Mouse (Mus musculus) thymus, postnatal 14 days (tissue): ENCODE measurements at regions not wholly inside any gene's neighbourhood (a gene's known extent, or its start where the extent isn't known, plus 50 kb on each side); places are given as distances from the start of the nearest gene placed in this dataset.

Source experiments
- DNase-seq: peaks from one replicate; pipeline ENCODE4 v3.0.0; 2021

DNA sequence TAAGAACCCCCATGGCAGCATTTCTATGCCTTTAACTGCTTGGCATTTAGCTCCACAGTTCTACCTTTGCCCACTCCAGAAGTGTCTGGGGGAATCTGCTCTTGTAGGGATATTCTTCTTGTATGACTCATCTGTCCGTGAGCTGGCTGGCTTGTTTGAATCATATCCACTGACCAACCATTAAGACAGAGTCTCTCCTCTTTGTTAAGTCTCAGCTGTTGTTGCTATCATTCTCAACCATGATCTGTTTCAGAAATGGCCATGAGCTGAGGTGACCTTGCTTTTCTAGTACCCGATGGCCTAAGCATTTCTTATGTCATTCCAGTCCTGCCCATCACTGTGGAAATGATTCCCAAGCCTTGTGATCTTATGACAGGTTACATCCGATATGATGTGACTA lies 161.8 kb downstream of the 4930564D02Rik start:
- DNase-seq, result no peak

DNA sequence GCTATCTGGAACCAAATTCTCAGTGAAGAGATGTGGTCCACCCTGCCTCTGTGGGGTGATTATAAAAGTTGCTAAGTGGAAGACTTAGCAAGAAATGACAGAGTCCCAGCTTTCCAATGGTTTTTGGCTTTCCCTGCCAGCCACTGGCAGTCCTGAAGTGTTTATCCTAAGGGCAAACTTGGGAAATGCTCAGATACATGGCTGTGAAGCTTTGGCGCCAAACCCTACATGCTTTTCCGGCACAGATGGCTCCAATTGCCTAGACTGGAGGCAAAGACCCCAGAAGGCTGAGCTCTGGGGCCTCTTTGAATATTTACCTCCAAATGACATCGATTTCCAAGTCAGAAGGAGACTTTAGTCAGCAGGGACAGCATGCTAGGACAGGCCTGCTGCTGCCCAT lies 174.4 kb downstream of the 4930564D02Rik start:
- DNase-seq, result no peak

DNA sequence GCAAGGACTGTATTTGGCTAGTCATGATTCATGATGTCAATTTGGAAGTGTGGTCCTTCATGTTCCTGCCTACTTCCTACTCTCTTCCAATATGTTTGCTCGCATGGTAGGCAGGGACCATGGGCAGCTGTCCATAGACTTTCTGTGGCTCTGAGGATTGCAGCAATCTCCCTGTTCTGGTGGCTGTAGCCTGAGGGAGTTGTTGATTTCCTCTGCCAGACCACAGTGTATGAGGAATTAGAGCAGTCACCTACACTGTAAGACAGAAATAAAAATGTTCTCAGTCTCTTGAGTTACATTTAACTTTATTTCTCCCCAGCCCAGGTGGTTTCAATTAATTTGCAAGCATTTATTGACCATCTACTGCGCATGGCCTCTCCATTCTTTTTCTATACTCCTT lies 190.5 kb downstream of the 4930564D02Rik start:
- DNase-seq, result no peak

DNA sequence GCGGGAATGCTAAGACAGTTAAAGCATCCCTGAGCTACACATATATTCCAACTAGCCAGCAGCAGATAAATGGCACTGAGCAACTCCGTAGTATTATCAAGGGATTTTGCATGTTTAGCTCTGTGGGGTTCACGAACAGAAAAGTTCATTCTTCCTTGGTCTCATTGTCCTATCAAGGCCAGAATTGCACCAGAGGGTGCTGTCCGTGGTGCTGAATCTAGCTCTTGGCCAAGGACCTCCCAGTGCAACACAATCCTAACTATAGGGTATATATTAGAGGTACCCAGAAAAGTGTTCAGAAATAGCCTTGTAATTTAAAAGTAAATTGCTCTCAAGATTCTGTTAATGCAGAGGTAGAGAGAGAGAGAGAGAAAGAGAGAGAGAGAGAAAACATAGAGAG lies 176.9 kb upstream of the Kcnd3 start:
- DNase-seq, result peak; percentile 22

DNA sequence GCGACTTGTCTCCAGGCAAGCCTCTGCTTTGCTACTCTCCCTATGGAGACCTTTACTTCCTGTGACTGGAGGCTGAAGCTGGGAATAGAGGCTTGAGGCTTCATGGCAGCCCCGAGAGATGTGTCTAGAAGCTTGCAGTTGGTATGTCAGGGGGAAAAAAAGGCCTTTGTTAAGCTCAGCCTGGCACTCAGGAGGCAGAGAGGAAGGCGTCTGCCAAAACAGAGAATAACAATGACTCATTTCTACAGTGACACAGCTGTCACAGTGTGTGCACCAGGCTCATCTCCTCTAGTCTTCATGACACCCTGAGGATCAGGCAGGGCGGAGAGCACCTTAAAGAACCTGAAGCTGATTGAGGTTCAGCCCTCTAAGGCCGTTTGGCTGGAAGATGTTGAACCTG lies 171.2 kb upstream of the Kcnd3 start:
- no peak for DNase-seq

DNA sequence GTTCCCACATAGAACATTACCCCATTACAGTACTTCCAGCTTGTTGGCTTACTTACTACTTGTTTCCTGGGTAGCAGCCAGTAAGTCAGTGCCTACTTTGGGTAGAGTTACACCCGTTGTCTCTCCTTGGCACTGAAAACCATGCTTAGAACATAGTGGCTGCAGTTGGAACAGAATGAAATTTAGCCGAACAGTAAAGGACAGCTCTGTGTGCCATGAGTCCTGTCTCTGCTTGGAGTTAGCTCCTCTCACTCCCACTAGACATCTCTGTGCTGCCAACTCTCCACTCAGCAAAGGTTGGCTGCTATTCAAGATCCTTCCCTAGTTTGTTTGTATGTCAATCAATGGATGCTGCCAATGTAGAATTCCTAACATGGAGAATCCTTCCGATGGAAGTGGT lies 170.4 kb upstream of the Kcnd3 start:
- no peak for DNase-seq

DNA sequence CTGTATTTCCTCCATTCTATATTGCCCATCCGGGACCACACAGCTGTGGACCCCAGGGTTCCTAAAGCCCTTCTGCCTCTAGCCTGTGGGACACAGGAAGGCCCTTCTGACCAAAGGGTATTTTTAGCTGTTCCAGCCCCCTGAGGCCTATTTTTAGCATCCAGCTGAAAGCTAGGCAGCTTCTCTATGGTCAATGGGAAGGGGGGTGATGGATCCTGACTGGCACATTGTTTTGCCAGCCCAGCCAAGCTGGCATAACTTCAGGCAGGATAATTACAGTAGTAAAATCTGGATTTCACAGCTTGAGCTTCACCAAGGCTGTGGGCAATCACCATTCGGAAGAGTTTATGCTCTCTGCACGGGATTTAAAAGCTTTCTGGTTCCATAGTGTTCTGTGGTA lies 153.9 kb upstream of the Kcnd3 start:
- DNase-seq, result no peak

DNA sequence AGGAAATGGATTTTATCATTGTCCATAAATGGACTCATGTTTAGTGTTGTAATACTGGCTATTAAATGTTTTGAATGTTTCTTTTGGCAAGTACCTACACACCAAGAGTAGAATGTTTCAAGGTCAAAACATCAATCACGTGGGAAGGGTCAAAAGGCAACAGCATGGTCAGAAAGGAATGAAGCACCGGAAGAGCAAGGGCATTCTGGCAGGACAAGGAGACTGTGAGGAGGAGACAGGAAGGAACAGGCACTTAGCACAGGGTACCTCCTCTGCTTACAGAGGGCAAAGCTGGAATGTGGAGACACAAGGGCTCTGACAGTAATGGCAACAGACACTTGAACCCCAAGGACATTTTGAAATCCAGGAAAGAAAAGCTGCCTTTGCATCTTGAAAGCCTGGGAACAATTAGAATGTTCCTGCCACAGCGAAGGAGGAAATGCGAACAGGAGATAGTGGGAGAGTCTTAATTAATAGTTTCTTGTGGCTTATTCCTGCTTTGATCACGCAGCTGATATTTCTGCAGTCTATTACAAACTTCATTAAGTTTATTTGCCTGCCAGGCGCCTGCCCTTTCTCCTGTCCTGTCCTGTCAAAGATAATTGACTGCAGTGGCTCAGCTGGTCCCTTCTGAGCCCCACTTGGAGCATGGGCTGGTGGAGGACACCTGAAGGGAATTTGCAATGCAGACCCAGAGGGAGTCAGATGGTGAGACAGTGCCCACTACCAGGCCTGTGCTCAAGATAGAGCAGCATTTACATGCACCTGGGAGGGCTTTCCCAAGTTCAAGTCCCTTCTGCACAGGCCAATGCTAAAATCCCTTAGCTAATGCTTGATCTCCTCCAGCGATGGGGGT lies 151.2 kb upstream of the Kcnd3 start:
- DNase-seq, result no peak

DNA sequence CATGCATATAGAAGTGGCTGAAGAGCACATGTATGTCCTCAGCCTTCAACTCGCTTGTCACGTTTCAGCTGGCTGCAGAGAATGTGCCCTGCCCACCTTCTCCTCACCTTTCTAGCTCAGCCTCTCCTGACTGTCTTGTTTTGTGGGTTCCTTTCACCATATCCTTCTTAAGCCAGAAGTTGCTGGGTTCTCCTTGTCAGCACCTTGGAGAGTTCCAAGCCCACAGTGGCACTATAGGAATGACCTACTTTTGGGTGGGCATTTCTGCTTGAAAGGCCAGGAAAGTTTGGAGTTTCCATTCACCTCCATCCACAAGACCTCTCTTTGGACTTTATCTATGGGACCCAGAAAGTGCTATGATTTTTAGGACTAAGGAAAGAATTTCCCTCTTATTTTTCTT lies 144.5 kb upstream of the Kcnd3 start:
- no peak for DNase-seq

DNA sequence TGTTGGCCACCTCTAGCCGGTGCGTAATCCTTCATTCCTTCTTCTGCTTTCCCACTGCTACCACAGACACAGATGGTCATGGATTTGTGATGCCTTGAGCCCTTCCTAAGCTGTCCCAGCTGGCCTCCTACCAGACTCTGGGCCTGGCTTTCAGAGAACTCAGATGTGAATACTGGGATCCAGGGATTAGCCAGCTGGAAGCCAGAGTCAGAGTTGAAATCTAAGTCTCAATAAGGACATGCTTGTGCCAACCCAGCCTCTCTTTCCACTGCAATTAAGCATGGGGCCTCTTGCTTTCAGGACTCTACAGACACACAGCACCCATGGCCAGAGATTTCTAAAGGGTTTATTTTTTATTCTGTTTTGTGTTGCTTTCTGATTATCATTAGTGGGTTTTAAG lies 143.1 kb upstream of the Kcnd3 start:
- DNase-seq, result no peak

DNA sequence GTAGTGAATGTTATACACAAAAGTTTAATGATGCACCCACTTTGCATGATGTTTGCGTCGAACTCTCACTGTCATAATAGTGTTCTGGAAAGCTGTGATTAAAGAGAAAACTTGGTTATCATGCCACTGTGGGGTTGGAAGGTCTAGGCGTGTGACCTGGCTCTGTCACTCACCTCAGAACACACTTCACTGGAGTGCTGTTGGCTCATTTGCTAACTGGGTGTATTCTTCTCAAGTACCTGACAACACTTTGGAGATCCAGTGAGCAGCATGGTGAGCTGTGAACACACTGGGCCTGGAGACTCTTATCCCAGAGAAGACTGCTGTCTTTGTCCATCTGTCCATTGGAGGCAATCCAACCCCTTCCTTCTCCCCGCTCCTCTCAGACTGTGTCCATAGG lies 98.9 kb upstream of the Kcnd3 start:
- DNase-seq, result no peak

DNA sequence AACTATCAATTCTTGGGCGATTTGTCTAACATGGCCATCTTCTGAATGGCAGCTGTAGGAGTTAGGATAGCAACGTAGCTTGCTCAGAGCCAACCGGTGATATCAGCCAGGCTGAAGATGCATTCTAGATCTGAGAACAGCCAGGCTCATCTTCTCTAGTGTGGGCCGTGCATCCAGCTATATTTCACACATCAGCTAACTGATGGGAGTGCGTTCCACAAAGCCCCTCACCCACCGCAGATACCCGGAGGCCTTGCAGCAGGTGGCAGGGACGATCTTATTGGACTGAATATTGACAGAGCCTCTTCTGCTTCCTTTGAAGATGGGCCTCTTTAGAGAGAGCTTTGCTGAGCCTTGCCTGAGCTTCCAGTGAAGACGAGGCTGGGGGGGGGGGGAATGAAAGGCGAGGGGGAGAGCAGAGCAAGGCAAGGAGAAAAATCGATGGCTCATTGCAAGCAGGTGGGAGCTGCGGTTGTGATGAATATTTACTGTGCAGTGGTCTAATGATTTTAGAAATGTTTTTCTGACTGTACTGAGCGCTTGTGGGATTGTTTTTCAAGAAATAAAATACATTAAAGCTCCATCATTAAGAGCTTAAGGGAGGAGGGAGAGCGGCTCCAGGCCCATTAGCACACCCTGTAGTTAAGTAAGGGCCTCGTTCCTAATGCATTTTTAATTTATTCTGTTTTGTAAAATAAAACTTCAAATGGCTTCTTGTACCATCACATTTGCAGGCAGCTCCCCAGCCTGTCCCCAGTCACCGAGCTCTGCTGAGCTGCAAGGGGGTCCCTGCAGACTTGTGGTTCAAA lies 97.8 kb upstream of the Kcnd3 start:
- no peak for DNase-seq

DNA sequence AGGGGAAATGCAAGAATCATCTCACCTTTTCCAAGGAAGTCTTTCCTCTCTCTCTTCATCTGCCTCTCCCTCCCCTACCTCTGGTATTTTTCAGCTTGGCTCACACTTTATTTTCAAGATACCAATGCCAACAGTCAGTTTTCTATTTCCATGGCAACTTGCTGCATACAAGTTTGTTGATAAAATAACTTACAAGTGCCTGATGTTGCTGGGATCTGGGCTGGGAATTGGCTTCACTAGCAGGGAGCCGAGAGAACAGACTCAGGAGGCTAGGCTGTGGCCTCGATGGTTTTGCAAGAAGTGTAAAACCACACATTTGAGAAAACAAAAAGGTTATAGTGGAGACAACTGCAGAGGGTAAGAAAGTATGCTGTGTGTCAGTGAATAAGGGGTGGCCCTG lies 94.6 kb upstream of the Kcnd3 start:
- no peak for DNase-seq

DNA sequence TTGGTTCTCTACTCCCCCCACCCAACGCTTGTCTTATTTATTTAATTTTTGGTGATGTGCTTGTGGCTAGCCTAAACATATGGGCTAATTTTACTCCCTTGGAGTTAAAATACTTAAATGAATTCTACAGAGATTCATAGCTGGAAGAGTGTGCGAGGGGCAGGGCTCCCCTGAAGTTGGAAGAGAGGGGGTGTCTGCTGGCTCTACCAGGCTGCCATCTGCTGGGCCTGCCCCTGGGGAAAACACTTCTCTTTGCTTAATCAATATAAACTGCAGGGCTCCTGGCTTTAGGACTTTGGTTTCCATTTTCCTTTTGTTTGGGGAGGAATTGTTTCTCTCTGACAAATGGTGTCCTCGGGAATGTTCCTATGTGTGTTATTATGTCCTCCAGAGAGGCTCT lies 92.5 kb upstream of the Kcnd3 start:
- DNase-seq, result no peak

DNA sequence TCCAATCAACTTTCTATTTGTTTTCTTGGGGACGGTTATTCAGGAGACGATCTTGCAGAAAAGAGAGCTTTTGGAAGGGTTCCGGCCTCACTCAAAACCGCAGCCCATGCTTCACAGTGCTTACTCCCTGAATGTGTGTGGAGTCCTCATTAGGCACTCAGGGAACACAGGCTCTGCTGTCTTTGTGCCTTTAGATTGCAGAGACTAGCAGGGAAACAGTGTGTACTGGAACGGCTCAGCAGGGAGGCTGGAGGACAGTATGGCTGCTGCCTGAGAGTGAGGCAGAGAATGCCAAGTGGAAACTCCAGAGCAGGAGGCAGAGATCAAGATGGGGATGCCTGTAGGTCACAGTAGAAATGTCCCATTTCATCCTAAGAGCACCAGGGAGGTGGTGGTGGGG lies 87.4 kb upstream of the Kcnd3 start:
- DNase-seq, result no peak

DNA sequence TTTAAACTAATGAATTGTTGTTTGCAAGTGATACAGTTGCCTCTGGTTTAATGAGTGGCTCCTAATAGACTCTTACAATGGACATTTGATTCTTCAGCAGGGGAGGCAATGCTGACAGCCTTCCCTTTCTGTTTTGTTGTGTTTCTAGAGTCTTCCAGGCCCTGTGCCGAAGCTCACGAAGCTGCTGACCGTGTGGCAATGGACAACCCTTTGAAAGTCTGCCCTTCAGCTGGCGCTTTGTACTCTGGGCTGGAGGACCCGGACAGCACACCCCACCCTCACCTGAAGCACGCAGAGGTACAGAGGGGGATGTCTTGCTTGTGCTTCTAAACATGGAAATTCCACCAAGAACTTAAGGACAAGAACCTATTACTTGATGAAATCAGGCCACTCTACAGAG lies 85.3 kb upstream of the Kcnd3 start:
- DNase-seq, result no peak

DNA sequence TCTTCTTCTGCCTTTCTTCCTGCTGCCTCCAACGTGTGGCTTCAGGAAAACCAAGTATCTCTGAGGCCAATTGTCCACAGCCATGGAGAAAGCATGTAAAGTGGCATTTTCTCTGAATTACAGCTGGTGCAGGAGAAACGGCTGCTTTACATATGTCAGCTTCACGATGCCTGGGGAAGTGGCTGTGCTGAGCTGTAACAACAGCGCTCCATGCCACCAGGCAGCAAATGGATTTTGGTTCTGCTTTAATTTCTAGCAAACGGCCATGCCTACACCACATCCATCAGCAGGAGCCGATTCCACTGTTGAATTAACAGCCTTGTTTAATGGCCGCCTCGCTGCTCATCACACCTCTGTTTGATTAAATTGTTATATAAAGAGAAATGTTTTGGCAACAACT lies 84.2 kb upstream of the Kcnd3 start:
- no peak for DNase-seq

DNA sequence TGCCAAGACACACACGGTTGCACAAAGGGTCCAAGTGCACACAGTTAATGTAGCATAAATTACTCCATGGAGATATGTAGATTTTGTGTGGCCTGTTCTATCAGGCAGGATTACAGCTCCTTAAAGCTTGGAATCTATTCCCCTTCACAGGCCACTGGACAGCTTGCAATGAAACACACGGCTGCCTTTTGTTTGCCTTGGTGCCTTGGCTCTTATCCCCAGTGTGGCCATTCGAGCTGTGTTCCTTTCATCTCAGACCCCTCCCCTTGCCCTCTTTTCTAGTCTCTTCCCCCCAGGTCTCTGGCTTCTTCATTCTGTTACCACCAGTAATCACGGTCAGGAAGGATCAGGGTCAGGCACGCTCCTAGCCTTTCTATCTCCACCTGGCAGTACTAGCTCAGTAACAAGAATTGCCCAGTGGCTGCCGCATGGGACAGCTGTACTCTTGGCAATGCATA lies 79.7 kb upstream of the Kcnd3 start:
- DNase-seq, result no peak

DNA sequence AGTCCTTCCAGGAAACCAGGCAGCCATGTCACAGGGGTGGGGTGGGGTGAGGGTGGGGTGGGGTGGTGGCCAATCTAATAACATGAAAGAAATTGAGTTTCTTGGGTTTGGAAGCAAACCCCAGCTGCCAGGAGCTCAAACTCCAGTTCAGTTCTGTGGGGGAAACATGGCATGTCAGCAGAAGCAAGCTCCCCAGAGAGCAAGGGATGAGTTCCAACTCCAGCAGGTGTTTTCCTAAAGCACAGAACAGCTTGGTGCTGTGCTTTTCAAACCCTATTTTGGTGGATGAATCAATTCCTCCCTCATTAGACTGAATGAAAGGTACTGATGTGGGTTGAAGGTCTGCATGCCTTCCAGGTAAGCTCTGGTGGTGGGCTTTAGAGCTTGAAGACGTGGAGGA lies 77.8 kb upstream of the Kcnd3 start:
- no peak for DNase-seq

DNA sequence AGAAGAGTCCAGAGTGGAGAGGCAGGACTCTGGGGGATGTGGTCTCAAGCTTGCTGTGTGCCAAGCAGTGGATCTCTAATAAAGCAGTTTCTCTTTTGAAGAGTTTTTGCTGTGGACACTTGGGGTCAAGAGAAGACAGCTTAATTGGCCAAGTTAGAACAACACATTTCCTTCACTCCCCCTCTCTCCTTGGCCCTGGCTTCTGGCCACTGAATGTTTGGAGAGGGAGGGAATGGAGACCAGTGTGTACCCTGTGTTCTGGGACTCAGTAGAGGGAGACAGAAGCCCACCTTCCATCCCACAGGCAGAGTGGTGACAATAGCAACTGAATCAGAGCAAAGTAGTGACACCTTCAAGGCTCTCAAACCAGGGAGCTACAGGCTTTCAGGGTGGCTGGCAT lies 77.3 kb upstream of the Kcnd3 start:
- no peak for DNase-seq

DNA sequence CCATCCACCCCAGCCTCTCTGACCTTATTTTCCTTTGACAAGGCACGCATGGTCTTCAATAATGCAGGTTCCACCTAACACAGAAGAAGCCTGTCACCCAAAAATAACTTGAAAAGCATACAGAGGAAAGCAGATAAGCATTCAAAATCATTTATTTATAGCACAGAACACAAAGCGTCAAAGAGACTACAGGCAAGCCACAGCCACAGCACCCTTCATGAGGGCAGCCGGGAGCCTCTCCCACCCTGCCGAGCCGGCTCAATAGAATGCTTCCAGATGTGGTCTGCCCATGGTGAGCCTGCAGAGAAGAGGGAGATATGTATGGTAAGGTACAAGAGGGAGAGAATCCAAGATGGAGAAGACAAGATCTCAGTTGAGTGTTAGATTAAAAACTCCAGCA lies 76.7 kb upstream of the Kcnd3 start:
- DNase-seq, result no peak

DNA sequence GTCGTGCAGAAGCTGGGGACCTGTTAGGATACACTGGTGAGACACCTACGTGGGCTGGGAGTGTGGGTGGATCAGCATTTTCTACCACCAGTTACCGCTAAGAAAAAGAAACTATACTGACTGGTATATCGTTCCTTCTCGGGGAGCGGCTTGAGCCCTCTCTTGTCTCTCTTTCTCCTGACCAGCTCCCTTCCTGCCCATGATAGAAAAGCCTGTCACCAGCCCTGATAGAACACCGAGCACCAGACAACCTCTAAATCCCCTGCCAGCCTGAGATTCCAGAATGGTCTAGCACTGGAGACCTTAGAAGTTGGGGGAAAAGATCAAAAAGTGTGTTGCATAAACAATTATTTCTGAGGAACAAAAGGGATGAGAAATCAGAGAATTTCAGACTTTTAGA lies 76.3 kb upstream of the Kcnd3 start:
- DNase-seq, result no peak

DNA sequence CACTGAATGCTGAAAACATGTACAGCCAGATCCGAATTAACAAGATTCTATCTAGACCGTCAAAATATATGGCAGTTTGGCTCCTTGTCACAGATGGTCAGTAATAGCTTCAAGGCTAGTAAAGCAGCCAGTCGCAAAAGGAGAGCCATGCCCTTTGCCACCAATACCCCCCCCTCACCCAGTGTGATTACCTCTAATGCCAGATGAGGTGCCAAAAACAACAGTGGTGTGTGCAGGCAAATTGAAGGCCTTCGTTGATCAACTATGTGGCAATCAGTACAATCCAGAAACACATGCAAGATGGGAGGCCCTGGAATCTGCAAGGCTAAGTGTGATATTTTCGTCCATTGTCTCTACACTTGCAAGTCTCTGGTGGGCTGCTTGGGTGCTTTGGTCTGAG lies 75.8 kb upstream of the Kcnd3 start:
- DNase-seq, result no peak

DNA sequence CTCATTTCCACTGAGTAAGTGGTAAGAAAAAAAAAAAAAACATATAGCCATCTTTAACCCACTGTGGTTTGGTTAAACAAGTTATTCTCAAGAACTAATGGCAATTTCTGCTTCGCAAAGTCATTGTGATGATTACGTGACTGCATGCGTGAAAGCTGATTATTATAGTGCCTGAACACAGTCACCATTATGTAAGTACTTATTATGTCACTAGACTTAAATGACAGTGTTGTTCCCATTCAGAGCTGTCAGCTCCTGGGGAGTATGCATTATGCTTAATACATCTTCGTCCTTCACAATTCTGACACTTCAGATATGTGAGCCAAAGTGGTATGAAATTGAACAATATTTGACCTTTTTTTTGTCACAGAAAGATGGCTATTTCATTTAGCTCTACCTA lies 71.3 kb upstream of the Kcnd3 start:
- DNase-seq, result no peak
